Mouse (Mus musculus): ENCODE results near the gene Pdzd2. TPM values are rescaled to one million over a fixed set of nuclear protein-coding genes. Genes with fewer than 3 reads are reported as not detected.

Pdzd2 gene
- total RNA-seq, 2 experiments from 2014 or later, result 31.5 to 34.4 TPM

DNA sequence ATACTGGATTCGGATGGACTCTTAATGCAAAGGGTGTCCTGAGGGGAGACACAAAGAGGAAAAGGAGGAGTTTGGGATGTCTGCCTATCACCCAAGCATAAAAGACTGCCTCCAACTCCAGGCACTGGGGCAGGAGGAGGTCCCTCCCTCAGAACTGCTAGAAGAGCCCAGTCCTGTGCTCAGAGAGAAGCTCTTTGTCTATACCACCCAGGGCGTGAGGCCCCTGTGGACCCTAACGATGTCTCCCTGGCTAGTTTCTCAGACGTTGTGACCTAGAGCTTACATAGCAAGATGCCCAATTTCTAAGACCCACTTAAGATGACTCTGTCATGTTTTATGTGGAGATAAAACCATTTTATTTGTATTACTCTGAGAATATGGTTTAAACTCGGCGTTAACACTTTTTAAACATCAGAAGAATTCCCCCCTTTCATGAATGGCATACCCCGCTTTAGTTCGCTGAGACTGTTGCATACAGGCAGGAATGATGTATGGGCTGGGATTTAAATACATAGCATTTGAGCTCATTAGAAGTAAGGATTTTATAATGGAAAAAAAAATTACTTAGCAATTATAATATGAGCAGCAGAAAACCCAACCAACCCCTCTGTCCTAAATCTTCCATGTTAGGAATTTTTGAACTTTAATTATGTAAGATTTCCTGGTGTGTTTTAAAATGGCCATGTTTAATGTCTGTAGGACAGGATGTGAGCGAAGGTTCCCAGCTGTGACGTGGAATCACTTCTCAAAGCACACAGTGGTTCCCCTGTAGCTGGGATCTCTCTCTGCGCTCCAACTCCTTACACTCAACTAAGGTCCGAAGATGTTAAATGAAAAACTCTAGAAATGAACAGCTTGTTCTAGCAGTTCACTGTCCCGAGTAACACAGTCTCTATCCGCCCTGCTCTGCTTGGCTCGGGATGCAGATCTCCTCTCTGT, 268.6 kb downstream of the Pdzd2 start:
- no peak for DNase-seq
- intact Hi-C loops (cut with DNase I; ENCODE audit: low total_unique reads), result no loop called here

DNA sequence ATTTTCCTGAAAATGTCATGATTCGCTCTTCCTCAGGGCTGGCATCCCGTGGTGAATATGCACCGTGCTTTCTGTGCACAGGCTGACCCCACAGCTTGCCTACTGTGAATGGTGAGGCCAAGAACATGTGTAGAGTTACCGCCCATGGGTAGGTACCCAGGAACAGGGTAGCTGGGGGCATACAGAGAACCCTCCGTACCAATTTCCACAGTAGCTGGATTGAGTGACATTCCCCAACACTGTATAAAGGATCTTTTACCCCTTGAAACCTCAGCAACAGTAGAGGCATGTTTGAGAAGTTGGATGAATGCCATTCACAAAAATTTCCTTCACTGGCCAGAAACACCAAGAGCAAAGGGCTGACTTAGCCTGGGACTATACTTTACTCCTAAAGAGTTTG, 271.1 kb downstream of the Pdzd2 start:
- no peak for DNase-seq
- intact Hi-C loops (cut with DNase I; ENCODE audit: low total_unique reads), result no loop called here

DNA sequence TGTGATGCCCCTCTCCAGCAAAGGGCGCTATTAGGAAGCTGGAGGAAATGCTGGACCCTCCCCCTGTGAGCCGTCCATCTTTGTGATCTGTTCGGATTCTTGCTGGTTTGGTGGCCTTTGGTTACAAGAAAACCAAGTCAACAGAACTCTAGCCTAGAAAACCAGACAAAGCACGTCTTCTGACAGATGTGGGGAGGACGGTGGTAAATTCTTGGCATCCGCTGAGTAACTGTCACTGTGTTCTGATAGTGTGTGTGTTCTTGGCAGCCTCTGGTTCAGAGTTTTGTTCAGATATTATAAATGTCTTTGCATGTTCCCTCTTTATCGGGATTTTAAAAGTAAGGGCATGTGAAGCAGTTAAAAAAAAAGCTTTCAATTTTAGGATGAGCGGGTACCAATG, 274.0 kb downstream of the Pdzd2 start:
- intact Hi-C loops (cut with DNase I; ENCODE audit: low total_unique reads), result no loop called here
- no peak for DNase-seq

DNA sequence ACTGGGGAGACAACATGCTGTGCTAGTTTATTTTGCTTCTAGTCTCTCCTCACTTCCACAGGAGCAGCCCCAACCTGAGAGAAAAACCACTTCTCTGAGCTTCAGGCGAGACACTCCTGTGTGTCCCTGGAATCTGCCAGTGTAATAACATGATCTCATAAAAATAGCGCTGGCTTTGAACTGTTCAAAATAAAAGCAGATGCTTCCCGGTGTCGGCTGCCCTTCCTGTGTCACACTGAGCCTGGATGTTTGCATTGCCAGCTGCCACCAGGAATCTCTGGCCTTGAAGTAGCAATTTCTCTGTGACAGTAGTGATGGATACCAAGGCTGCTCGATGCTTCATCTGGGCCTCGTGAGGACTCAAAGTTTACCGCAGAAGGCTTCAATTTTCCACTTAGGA, 282.9 kb downstream of the Pdzd2 start:
- intact Hi-C loops (cut with DNase I; ENCODE audit: low total_unique reads), result no loop called here
- DNase-seq, result no peak

DNA sequence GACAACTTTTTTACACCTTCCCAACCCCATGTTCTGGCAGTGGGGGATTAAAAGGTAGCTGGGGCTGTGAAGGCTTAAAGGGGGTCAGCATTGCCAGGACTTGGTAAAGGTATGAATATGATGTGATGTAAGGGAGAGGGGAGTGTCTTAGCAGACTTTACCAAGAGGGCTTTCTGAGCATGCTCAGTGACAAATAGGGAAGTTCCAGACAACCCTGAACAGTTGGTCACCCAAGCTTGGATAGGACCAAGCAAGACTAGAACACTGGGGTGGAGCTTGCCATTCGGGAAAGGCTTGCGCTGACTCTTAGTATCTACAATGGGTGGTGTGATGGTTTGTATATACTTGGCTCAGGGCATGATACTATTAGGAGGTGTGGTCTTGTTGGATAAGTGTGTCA, 286.4 kb downstream of the Pdzd2 start:
- intact Hi-C loops (cut with DNase I; ENCODE audit: low total_unique reads), result no loop called here
- DNase-seq, result no peak

DNA sequence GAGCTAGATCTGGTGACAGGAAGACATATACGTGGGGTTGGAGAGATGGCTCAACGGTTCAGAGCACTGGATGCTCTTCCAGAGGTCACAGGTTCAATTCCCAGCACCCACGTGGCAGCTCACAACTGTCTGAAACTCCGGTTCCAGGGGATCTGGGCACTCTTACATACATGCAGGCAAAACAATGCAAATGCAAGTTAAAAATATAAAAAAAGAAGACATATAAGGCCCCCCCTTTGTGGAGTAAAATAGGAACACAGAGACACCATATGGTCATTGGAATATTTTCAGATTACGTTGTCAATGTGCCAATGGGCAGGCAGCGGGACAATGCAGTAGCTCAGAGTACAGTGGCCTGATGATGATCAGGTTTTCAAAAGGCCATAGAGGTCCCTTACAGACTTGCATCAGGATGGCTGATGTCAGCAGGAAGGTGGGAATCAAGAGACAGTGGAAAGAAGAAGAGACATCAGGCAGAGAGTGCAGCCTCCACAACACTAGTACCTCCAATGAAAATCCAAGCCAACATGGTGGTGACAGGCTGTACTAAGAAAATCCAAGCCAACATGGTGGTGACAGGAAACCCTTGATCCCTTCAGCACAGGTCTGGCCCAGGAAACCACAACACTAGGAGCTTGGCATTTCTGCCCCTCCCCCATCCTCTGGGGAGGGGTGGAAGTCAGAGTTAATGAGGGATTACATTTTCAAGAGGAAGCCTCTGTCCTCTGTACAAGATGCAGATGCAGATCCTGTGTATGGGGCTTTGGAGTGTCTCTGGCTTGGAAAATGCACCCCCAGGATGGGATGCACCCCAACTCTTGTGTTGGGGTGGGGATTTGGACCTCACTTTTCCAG, 287.4 kb downstream of the Pdzd2 start:
- no peak for DNase-seq
- intact Hi-C loops (cut with DNase I; ENCODE audit: low total_unique reads), result no loop called here

DNA sequence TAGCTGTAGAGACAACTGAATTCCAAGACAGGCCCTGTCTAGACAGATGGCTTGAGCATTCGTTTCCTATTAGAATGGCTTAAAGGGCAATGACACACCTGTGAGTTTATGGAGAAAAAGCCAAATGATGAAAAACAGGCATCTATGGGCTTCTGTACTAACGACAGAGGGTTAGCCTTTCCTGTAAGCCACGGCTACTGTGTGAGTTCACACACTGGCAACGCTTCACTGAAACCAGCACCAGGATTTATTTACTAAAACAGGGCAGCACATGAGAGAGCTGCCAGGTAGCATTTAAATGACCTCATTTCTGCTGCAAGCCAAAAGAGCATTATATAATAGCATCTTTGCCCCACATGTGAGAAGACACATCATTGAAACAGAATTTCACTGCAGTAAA, 288.3 kb downstream of the Pdzd2 start:
- DNase-seq, result no peak
- intact Hi-C loops (cut with DNase I; ENCODE audit: low total_unique reads), result no loop called here

DNA sequence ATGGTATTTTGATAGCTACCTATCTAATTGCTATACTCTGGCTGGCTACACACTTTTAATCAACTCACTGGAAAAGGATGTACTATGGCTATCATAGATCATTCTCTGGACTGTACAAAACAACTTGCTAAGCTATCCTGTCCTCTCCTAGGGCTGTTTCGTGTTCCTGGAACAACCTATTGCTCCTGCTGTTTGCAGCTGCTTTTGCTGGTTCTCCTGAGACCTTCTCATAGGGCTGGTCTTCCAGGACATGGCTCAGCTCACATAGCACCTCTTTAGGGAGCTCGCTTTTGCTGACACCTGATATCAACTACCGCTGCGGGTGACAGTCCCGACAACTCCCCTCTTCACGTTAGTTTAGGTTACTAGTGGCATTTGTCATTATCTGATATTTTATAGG, 288.9 kb downstream of the Pdzd2 start:
- intact Hi-C loops (cut with DNase I; ENCODE audit: low total_unique reads), result no loop called here
- DNase-seq, result no peak

DNA sequence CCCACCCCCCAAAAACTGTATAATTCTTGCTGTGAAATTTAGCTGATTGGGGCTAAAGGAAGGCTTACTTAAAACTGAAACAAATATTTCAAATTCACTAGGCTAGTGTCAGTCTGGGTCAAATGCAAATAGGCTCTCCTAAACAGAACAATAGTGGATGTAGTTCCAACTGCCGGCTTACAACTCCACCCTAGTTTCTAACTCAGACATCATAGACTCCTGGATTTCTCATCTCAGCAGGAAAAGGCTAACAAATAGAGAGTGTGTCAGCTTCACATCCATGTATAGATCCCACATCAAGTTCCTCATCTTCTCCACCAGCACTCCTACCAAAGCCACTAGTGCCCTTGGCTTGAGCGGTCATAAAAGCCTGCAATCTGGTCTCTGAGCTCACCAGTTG, 290.4 kb downstream of the Pdzd2 start:
- intact Hi-C loops (cut with DNase I; ENCODE audit: low total_unique reads), result no loop called here
- no peak for DNase-seq

DNA sequence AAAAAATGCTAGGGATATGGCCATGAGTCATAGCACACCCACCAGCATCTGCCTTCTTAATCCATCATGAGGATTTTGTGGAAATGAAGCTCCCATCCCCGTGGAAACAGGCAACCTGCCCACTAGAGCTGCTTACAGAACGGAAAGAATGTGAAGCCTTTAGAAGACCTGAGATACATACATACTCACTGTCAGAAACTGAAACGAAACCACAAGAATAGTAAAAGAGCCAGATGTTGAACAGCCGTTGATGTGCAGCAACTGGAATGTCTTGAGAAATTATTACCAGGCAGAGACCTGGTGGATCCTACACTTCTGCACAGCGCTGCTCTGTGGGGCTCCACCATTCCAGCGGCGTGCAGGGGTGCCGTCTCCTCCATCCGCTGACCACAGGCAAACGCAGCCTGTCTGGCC, 292.7 kb downstream of the Pdzd2 start:
- peak; percentile 22 for DNase-seq
- intact Hi-C loops (cut with DNase I; ENCODE audit: low total_unique reads), result no loop called here

DNA sequence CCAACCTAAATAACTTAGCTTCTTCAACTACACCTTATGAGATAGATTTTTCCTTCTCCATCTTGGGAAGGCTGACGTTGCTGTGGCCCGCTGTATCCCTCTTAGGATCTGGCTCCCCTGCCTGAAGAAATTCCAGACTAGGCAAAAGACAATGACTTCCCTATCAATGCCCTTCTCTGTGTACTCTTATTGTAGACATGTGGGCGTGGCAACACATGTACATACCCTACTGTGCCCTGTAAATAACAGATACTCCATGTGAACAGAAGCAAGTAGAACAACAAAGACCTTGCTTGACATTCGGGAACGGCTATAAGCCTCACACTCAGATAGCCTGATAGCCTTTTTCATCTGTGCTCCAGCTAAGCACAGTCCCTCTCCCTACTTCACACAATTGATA, 295.2 kb downstream of the Pdzd2 start:
- intact Hi-C loops (cut with DNase I; ENCODE audit: low total_unique reads), result no loop called here

DNA sequence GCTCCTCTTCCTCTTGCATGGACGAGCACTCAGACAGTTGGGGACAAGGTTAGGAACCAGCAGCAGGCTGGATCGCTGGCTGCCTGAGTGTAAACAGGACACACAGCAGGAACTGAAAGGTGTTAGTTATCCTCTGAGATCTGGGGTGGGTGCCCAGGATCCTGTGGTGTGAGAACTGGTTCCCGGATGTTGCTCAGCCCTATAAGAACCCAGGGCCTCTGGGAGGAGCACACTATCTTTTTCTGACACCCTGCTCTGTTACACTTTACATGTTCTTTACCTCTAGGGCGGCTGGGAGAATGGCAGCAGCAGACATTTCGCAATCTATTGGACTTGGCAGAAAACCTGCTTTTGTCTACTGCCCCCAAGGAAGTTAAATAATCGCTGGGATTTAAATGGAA, 300.4 kb downstream of the Pdzd2 start:
- intact Hi-C loops (cut with DNase I; ENCODE audit: low total_unique reads), result no loop called here
- no peak for DNase-seq

More for the DNA sequence above, 295.2 kb downstream of the Pdzd2 start:
- no peak for DNase-seq

DNA sequence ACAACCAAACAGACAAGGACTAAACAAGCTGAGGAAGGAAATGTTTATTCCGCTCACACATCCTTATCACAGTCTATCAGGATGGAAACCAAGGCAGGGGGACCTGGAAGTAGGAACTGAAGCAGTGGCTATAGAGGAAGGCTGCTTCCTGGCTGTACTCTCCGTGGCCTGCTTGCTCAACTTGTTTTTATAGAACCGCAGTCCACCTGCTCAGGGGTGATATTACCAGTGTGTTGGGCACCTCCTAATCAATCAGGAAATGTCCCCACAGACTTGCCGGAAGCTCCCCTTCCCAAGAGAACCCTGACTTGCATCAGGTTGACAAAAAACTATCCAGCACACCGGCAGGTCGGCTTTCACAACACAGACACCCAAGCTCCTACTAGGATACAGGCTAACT, 301.0 kb downstream of the Pdzd2 start:
- no peak for DNase-seq
- intact Hi-C loops (cut with DNase I; ENCODE audit: low total_unique reads), result no loop called here

DNA sequence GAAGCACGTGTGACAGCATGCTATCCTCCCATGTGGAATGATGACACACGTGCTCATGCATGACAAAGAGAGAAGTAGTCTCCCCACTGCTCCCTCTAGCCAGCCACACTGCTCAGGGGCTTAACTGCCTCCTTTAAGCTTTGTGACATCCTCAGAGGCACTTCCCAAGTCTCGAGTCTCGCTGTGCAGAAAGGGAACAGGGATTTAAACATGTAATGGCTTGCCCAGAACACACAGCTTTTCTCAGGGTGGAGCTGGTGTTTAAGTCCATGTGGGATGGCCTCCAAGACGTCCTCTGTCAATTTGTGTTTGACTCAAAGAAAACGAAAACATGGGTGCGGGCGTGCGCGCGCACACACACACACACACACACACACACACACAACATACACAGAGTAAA, 301.6 kb downstream of the Pdzd2 start:
- DNase-seq, result no peak
- intact Hi-C loops (cut with DNase I; ENCODE audit: low total_unique reads), result no loop called here

DNA sequence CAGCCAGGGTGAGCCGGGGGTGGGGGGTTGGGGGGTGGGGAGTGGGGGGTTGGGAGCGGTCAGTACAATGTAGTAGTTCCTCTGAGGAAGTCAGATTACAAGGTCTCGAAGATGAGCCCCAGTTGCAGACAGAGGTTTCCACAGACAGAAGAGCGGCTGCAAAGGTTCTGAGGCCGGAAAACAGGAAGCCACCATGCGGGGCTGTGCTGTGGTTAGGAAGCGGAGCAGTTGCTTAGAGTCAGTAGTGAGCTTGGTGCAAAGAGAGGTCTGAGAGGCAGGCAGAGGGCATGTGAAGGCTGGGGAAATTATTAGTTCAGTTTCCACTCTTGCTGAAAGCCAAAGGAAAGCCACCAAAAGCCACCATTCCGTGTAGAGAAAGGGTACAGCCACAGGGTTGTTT, 303.8 kb downstream of the Pdzd2 start:
- no peak for DNase-seq
- intact Hi-C loops (cut with DNase I; ENCODE audit: low total_unique reads), result no loop called here

DNA sequence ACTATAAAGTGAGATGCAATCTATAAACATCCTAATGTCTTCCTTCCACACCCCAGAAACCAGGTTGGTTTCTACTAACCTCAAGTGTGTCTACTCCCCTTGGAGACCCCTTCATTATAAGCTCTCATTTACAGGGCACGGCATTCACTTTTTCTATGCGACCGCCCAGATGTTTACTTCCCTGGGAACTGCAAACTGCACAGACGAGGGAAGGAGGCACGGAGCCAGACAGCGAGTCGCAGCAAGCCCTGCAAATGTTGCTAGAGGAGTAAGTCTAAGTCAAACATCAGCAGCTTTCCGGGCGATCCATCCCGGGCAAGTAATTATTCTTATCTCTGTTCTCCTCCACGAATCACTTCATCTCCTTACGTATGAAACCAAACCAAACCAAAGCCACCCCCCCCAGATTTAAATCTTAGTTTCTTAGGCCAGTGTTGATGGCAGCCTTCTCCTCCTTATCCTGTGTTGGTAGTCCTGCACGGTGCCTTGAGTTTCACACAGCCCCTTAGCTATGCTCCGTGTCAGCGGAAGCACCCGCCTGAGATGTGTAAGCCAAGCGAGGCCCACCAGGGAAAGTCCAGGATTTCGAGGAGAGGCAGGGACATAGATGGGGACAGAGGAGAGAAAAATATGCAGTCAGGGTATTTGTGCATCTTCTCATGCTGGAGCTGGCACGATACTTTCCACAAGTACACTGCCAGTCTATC, 305.7 kb downstream of the Pdzd2 start:
- intact Hi-C loops (cut with DNase I; ENCODE audit: low total_unique reads), result no loop called here
- no peak for DNase-seq

DNA sequence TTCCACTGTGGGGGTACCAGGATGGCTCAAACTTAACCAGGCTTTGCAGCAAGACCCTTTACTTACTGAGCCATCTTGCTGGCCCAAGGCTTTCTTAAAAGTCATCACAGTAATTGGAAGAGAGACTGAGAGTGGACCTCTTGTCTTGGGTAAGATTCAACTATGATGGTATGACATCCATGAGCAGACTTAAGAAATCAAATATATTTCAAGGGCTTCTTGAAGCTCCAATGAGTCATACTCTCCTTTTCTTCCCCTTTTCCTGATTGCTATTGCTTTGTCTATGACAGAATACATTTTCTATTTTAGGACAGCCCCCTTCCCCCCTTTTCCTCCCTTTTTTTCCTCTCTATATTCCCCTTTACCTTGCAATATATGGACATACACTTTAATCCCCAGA, 306.8 kb downstream of the Pdzd2 start:
- no peak for DNase-seq
- intact Hi-C loops (cut with DNase I; ENCODE audit: low total_unique reads), result no loop called here

DNA sequence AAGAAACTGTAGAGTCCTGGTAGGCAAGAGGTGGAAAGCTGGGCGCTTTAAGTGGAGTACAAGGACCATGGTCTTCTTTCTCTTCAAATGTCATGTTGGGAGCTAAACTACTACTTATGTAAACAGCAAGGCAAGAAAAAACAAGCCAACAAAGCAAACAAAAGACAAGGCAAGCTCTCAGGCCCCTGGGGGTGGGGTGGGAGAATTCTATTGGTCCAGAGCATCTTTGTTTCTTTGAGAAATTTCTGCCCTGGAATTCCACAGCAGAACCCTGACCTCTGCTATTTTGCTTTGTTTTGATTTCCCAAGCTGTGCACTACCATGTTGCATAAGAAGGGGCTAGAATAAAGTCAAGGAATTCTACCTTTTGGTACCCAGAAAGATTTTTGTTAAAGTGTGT, 307.4 kb downstream of the Pdzd2 start:
- DNase-seq, result no peak
- intact Hi-C loops (cut with DNase I; ENCODE audit: low total_unique reads), result no loop called here

DNA sequence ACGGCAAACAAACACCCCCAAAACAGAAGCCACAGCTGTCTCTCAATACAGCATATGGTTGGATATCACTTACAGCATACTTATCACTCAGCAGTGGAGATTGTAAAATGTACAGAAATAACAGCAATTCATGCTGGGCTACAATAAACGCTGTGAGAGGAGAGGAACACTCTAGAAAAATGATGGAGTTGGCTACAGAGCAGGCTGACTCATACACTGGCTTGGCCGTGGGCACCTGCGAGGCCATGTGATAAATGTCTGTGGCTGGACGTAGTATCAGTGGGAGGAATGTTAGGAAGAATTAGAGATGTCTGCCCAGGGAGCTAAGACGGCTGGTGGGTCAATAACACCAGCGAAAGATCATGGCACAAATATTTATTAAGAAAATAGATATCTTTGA, 308.0 kb downstream of the Pdzd2 start:
- peak; percentile 54 for DNase-seq
- intact Hi-C loops (cut with DNase I; ENCODE audit: low total_unique reads), result no loop called here

DNA sequence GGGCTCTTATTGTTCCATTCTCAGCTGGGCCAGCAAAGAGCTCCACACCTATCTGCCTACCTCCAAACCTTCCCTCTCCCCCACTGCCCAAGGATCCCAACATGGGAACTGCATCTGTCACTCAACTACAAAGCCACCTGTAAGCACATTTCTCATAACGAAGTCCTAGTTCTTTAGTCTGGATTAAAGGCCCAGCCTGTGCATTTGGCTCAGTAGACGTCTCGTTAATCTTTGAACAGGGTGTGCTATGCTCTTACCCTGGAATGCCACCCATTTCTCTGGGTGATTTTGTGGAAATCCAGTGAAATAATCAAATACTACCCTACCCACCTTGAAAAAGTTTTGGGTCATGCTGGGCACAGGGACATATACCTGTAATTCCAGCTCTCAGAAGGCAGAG, 308.5 kb downstream of the Pdzd2 start:
- no peak for DNase-seq
- intact Hi-C loops (cut with DNase I; ENCODE audit: low total_unique reads), result no loop called here

Data from gastrocnemius, postnatal 14 days (tissue).